ENCODE assay signal across 8 mouse cellular contexts in the genomic region with DNA sequence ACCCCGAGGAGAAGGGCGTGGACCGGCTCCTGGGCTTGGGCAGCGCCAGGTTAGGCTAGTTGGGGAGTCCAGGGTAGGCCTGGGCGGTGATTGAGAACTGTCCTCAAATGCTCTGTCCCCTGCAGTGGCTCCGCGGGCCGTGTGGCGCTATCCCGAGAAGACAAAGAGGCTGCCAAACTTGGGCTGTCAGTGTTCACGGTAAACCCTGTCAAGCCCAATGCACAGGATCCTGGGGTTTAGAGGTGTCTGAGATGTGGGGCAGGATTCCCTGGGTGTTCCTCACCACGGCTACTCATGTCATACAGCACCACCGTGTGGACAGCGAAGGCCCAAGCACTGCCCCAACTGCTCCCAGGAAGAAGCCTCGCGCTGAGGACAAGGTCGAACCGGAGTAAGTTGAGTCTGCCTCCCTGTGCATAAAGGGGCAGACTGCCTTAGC. TPM values are rescaled to one million over a fixed set of nuclear protein-coding genes. Genes with fewer than 3 reads are reported as not detected.
DNase-seq lines count a peak whose midpoint lies in the region; ATAC-seq and TF ChIP-seq lines count a peak whose summit lies in the region.

No protein-coding gene starts in this region.

- peak overlapping the region; percentile 86 for H3K4me3 ChIP-seq in intestine, embryonic 14.5 days (ENCODE audit: low read depth, low read length)
- peak overlapping the region; percentile 85 for H3K4me3 ChIP-seq in limb, embryonic 14.5 days (replicated peaks; ENCODE audit: low read length)
- peak overlapping the region; percentile 89 for H3K4me3 ChIP-seq in midbrain, embryonic 14.5 days (replicated peaks; ENCODE audit: low read depth, low read length)

- H3K27me3 ChIP-seq in intestine, embryonic 14.5 days (replicated peaks; ENCODE audit: control insufficient read depth, insufficient read depth, low read length), result no peaks in the 10 kb centered on the region
- H3K27me3 ChIP-seq in limb, embryonic 14.5 days (ENCODE audit: control insufficient read depth, insufficient read depth, low read length), result no peaks in the 10 kb centered on the region
- H3K27me3 ChIP-seq in midbrain, embryonic 14.5 days (ENCODE audit: control insufficient read depth, insufficient read depth, low read length), result no peaks in the 10 kb centered on the region
- no peaks in the 10 kb centered on the region for H3K27me3 ChIP-seq in splenic B cell, adult 2 months (ENCODE audit: control insufficient read depth, insufficient read depth, low read length, poor library complexity, severe bottlenecking)

- peak; percentile 64 for DNase-seq in layer of hippocampus, adult 11-12 months (ENCODE audit: low spot score)
- no peak for DNase-seq in layer of hippocampus, adult 9-10 months (ENCODE audit: low spot score)
- peak; percentile 67 to 78 for DNase-seq in cerebellum, postnatal 14 days
- peak; percentile 59 for DNase-seq in gastrocnemius, postnatal 10 days
- DNase-seq in intestine, embryonic 14.5 days (ENCODE audit: low spot score), result peak; percentile 89
- peak; percentile 65 for DNase-seq in limb, embryonic 14.5 days (ENCODE audit: low spot score)
- DNase-seq in midbrain, embryonic 14.5 days, result peak; percentile 79
- DNase-seq in splenic B cell, adult 2 months (ENCODE audit: low read depth, low spot score), result peak; percentile 68

- peak; percentile 65 for ATAC-seq in intestine, embryonic 14.5 days (replicated peaks; ENCODE audit: low FRiP score, low TSS enrichment, low read depth)
- ATAC-seq in limb, embryonic 14.5 days (ENCODE audit: low FRiP score, low read depth), result peak; percentile 53
- peak; percentile 61 for ATAC-seq in midbrain, embryonic 14.5 days (ENCODE audit: low FRiP score, low TSS enrichment)

- H3K4me1 ChIP-seq in intestine, embryonic 14.5 days (replicated peaks; ENCODE audit: control insufficient read depth, insufficient read depth, low read length), result peaks cover 10% of the 10 kb centered on the region; the same call in 1 of the 2 replicates
- peaks cover 6% of the 10 kb centered on the region; the same call in 1 of the 2 replicates for H3K4me1 ChIP-seq in limb, embryonic 14.5 days (ENCODE audit: control insufficient read depth, insufficient read depth, low read length)
- peaks cover 11% of the 10 kb centered on the region for H3K4me1 ChIP-seq in midbrain, embryonic 14.5 days (ENCODE audit: control insufficient read depth, insufficient read depth, low read length)

- H3K36me3 ChIP-seq in intestine, embryonic 14.5 days (ENCODE audit: control insufficient read depth, insufficient read depth, low read length), result peaks cover 64% of the 10 kb centered on the region
- peaks cover 66% of the 10 kb centered on the region for H3K36me3 ChIP-seq in limb, embryonic 14.5 days (ENCODE audit: control insufficient read depth, insufficient read depth, low read length)
- H3K36me3 ChIP-seq in midbrain, embryonic 14.5 days (ENCODE audit: control insufficient read depth, insufficient read depth, low read length), result peaks cover 52% of the 10 kb centered on the region
- H3K36me3 ChIP-seq in splenic B cell, adult 2 months (ENCODE audit: control insufficient read depth, insufficient read depth, low read length, poor library complexity, severe bottlenecking), result peaks cover 15% of the 10 kb centered on the region

- H3K9ac ChIP-seq in intestine, embryonic 14.5 days (ENCODE audit: low read length), result peak overlapping the region; percentile 87
- peak overlapping the region; percentile 81 for H3K9ac ChIP-seq in limb, embryonic 14.5 days (ENCODE audit: low read depth, low read length, severe bottlenecking)
- H3K9ac ChIP-seq in midbrain, embryonic 14.5 days (replicated peaks; ENCODE audit: low read length), result peak overlapping the region; percentile 87

- 10% methylated on average over 18 of the region's 18 CpGs for WGBS in intestine, embryonic 14.5 days
- 12% methylated on average over 17 of the region's 18 CpGs for WGBS in limb, embryonic 14.5 days
- 11% methylated on average over 18 of the region's 18 CpGs for WGBS in midbrain, embryonic 14.5 days

- TF ChIP-seq POLR2A in limb, embryonic 14.5 days (IDR thresholded peaks at IDR 0.05; ENCODE audit: borderline replicate concordance, extremely low read depth, insufficient read depth, insufficient read length), result no peak

- peak overlapping the region; percentile 58 for H3K4me2 ChIP-seq in intestine, embryonic 14.5 days (ENCODE audit: low read length)
- H3K4me2 ChIP-seq in limb, embryonic 14.5 days (replicated peaks; ENCODE audit: low read depth, low read length, severe bottlenecking), result peak overlapping the region; percentile 81
- peak overlapping the region; percentile 86 for H3K4me2 ChIP-seq in midbrain, embryonic 14.5 days (ENCODE audit: low read length)

- peak overlapping the region; percentile 93; the same call in 1 of the 2 replicates for H3K27ac ChIP-seq in intestine, embryonic 14.5 days (ENCODE audit: low read depth)
- H3K27ac ChIP-seq in limb, embryonic 14.5 days (replicated peaks; ENCODE audit: low read depth, low read length), result peak overlapping the region; percentile 92; the same call in 1 of the 2 replicates
- peak overlapping the region; percentile 89 for H3K27ac ChIP-seq in midbrain, embryonic 14.5 days (replicated peaks; ENCODE audit: low read depth, low read length)

- no peaks in the 10 kb centered on the region for H3K9me3 ChIP-seq in intestine, embryonic 14.5 days (ENCODE audit: control insufficient read depth, low read length)
- H3K9me3 ChIP-seq in limb, embryonic 14.5 days (ENCODE audit: control insufficient read depth, low read length), result no peaks in the 10 kb centered on the region
- H3K9me3 ChIP-seq in midbrain, embryonic 14.5 days (ENCODE audit: control insufficient read depth, low read length), result no peaks in the 10 kb centered on the region

RNA-seq across cellular contexts. Expression of a gene that starts 0.9 kb away (rescaled TPM):
- total RNA-seq in gastrocnemius, postnatal 10 days (2021), result 1 to 10 TPM; 6.1 to 6.3 TPM
- polyA plus RNA-seq in intestine, embryonic 14.5 days (2014; fragmentation: Nextera tagmentation; extraction: Ambion mirVana), result 29.9 and 33.5 TPM in 2 replicates
- 32.4 and 37.5 TPM in 2 replicates for polyA plus RNA-seq in limb, embryonic 14.5 days (2012; rRNA removed)
- polyA plus RNA-seq in limb, embryonic 14.5 days (2014; fragmentation: Nextera tagmentation; extraction: Ambion mirVana), result 28.9 and 30.0 TPM in 2 replicates
- 23.7 and 26.7 TPM in 2 replicates for polyA plus RNA-seq in midbrain, embryonic 14.5 days (2014; fragmentation: Nextera tagmentation; extraction: Ambion mirVana)

RNA-seq across cellular contexts. Expression of a gene that starts 6.7 kb away (rescaled TPM):
- 10 to 100 TPM; 36.7 to 38.0 TPM for total RNA-seq in gastrocnemius, postnatal 10 days (2021)
- 107 and 117 TPM in 2 replicates for polyA plus RNA-seq in intestine, embryonic 14.5 days (2014; fragmentation: Nextera tagmentation; extraction: Ambion mirVana)
- 38.8 and 51.1 TPM in 2 replicates for polyA plus RNA-seq in limb, embryonic 14.5 days (2012; rRNA removed)
- polyA plus RNA-seq in limb, embryonic 14.5 days (2014; fragmentation: Nextera tagmentation; extraction: Ambion mirVana), result 81.0 and 85.2 TPM in 2 replicates
- 87.7 and 108 TPM in 2 replicates for polyA plus RNA-seq in midbrain, embryonic 14.5 days (2014; fragmentation: Nextera tagmentation; extraction: Ambion mirVana)

RNA-seq across cellular contexts. Expression of a gene that starts 17.0 kb away (rescaled TPM):
- 10 to 100 TPM; 20.8 to 22.0 TPM for total RNA-seq in gastrocnemius, postnatal 10 days (2021)
- 142 and 143 TPM in 2 replicates for polyA plus RNA-seq in intestine, embryonic 14.5 days (2014; fragmentation: Nextera tagmentation; extraction: Ambion mirVana)
- 101 and 102 TPM in 2 replicates for polyA plus RNA-seq in limb, embryonic 14.5 days (2012; rRNA removed)
- polyA plus RNA-seq in limb, embryonic 14.5 days (2014; fragmentation: Nextera tagmentation; extraction: Ambion mirVana), result 126 and 129 TPM in 2 replicates
- polyA plus RNA-seq in midbrain, embryonic 14.5 days (2014; fragmentation: Nextera tagmentation; extraction: Ambion mirVana), result 205 and 261 TPM in 2 replicates

RNA-seq across cellular contexts. Expression of a gene that starts 19.0 kb away (rescaled TPM):
- total RNA-seq in gastrocnemius, postnatal 10 days (2021), result 100 to 1,000 TPM; 222 to 228 TPM
- polyA plus RNA-seq in intestine, embryonic 14.5 days (2014; fragmentation: Nextera tagmentation; extraction: Ambion mirVana), result 618 and 641 TPM in 2 replicates
- polyA plus RNA-seq in limb, embryonic 14.5 days (2012; rRNA removed), result 690 and 777 TPM in 2 replicates
- polyA plus RNA-seq in limb, embryonic 14.5 days (2014; fragmentation: Nextera tagmentation; extraction: Ambion mirVana), result 698 and 725 TPM in 2 replicates
- 594 and 613 TPM in 2 replicates for polyA plus RNA-seq in midbrain, embryonic 14.5 days (2014; fragmentation: Nextera tagmentation; extraction: Ambion mirVana)

RNA-seq across cellular contexts. Expression of a gene that starts 26.0 kb away (rescaled TPM):
- 1 to 10 TPM in 1 of 2 experiments, under 1 TPM in 1; 0.78 to 1.2 TPM for total RNA-seq in gastrocnemius, postnatal 10 days (2021)
- polyA plus RNA-seq in intestine, embryonic 14.5 days (2014; fragmentation: Nextera tagmentation; extraction: Ambion mirVana), result 0.42 and 0.55 TPM in 2 replicates
- 0.78 and 1.2 TPM in 2 replicates for polyA plus RNA-seq in limb, embryonic 14.5 days (2012; rRNA removed)
- polyA plus RNA-seq in limb, embryonic 14.5 days (2014; fragmentation: Nextera tagmentation; extraction: Ambion mirVana), result 0.36 and 0.70 TPM in 2 replicates
- 0.18 TPM in 1 of 2 replicates, not detected in the other for polyA plus RNA-seq in midbrain, embryonic 14.5 days (2014; fragmentation: Nextera tagmentation; extraction: Ambion mirVana)
